Mouse (Mus musculus): ENCODE measurements around the gene Txndc17.
A peak's percentile ranks its signal among the peaks of the same experiment; 100 is the strongest.

The Txndc17 gene

GRCm38 (mm10) chr11:72223414-72223813, 16.1 kb downstream of the Txndc17 start:
- no peak for DNase-seq (ENCODE audit: low spot score)

GRCm38 (mm10) chr11:72224865-72225264, 17.5 kb downstream of the Txndc17 start:
- peak; percentile 59 for DNase-seq (ENCODE audit: low spot score)

GRCm38 (mm10) chr11:72226020-72226791, 18.9 kb downstream of the Txndc17 start:
- no peak for DNase-seq (ENCODE audit: low spot score)

- DNase-seq (ENCODE audit: low spot score) = no peak
Observed at GRCm38 (mm10) chr11:72226901-72227300, 19.6 kb downstream of the Txndc17 start.

GRCm38 (mm10) chr11:72228513-72228912, 21.2 kb downstream of the Txndc17 start:
- DNase-seq (ENCODE audit: low spot score) = no peak

- DNase-seq (ENCODE audit: low spot score) = no peak
Observed at GRCm38 (mm10) chr11:72232068-72232467, 24.7 kb downstream of the Txndc17 start.

GRCm38 (mm10) chr11:72232991-72233390, 25.6 kb downstream of the Txndc17 start:
- DNase-seq (ENCODE audit: low spot score) = no peak

- no peak for DNase-seq (ENCODE audit: low spot score)
Observed at GRCm38 (mm10) chr11:72234013-72234412, 26.7 kb downstream of the Txndc17 start.

GRCm38 (mm10) chr11:72240062-72240860, 32.9 kb downstream of the Txndc17 start:
- DNase-seq (ENCODE audit: low spot score) = no peak

GRCm38 (mm10) chr11:72245196-72245753, 37.9 kb downstream of the Txndc17 start:
- no peak for DNase-seq (ENCODE audit: low spot score)

GRCm38 (mm10) chr11:72255629-72256028, 48.3 kb downstream of the Txndc17 start:
- DNase-seq (ENCODE audit: low spot score) = no peak

GRCm38 (mm10) chr11:72256441-72256840, 49.1 kb downstream of the Txndc17 start:
- no peak for DNase-seq (ENCODE audit: low spot score)
